15 mouse cellular contexts compared by ENCODE assay signal in the genomic region with DNA sequence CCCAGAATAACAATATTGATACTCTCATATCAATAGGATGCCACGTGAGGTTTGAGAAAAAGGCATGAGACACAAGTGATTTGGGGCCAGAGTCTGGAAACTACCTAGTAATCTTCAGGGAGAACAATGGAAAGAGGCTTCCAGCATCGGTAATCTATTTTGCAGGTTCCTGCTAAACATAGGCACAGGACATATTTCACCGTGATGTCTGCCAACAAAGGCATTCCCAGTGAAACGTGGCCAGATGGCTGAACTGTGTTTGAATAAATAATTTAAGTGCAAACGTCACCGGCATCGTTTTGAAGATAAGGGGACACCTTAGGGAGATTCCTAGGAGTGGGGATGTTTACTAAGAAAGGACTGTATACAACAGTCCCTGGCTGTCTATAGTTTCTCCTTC. TPM values are rescaled to one million over a fixed set of nuclear protein-coding genes. Genes with fewer than 3 reads are reported as not detected.
DNase-seq lines count a peak whose midpoint lies in the region; ATAC-seq and TF ChIP-seq lines count a peak whose summit lies in the region.
"Had no signal": no experiment of that assay in that cellular context is flagged by ENCODE, and none has a peak within 500 bp of the region (broad histone marks: within the 10 kb centered on the region; RNA-seq: fewer than 3 reads in every experiment).

No protein-coding gene starts in this region.

- H3K9ac ChIP-seq in heart, postnatal 0 days (replicated peaks; ENCODE audit: low read depth, low read length): no peak overlapping the region
- H3K9ac ChIP-seq: limb, embryonic 12.5 days had no signal

- TF ChIP-seq EP300 in heart, postnatal 0 days (IDR thresholded peaks at IDR 0.05; ENCODE audit: low read depth): no peak

- no peak for DNase-seq in gastrocnemius, adult 2 months
- DNase-seq in gastrocnemius, adult 8-10 months (ENCODE audit: low spot score in 2 of 2): no peak
- DNase-seq in left cerebral cortex, adult 2 months (ENCODE audit: extremely low spot score in 1 of 2, low spot score in 2 of 2): no peak
- no peak for DNase-seq in left cerebral cortex, adult 8-10 months (ENCODE audit: low spot score in 2 of 2)
- peak; percentile 55 to 56 for DNase-seq in cerebellum, postnatal 10 days
- DNase-seq in heart, postnatal 0 days (ENCODE audit: low spot score): peak; percentile 52
- DNase-seq in thymus, postnatal 4 days: no peak
- DNase-seq: embryo, embryonic 11 days; gastrocnemius, postnatal 10 days; kidney, postnatal 36 days; layer of hippocampus, postnatal 36 days had no signal

- H3K4me3 ChIP-seq in gastrocnemius, adult 2 months: no peak overlapping the region
- no peak overlapping the region for H3K4me3 ChIP-seq in left cerebral cortex, adult 2 months
- no peak overlapping the region for H3K4me3 ChIP-seq in heart, postnatal 0 days (ENCODE audit: low read depth, low read length)
- H3K4me3 ChIP-seq: limb, embryonic 12.5 days; myocyte had no signal

- peak overlapping the region; percentile 80 for H3K27ac ChIP-seq in gastrocnemius, adult 2 months
- peak overlapping the region; percentile 17; the same call in 1 of the 2 replicates for H3K27ac ChIP-seq in left cerebral cortex, adult 2 months
- H3K27ac ChIP-seq in heart, postnatal 0 days (ENCODE audit: low read depth): peak overlapping the region; percentile 77
- H3K27ac ChIP-seq: limb, embryonic 12.5 days; stomach, postnatal 0 days had no signal

- no peaks in the 10 kb centered on the region for H3K36me3 ChIP-seq in heart, postnatal 0 days (replicated peaks; ENCODE audit: control insufficient read depth, insufficient read depth, low read length)
- H3K36me3 ChIP-seq: limb, embryonic 12.5 days had no signal

- no peak for TF ChIP-seq CTCF in gastrocnemius, adult 2 months (IDR thresholded peaks at IDR 0.05)
- no peak for TF ChIP-seq CTCF in left cerebral cortex, adult 2 months (IDR thresholded peaks at IDR 0.05)
- TF ChIP-seq CTCF in heart, postnatal 0 days (IDR thresholded peaks at IDR 0.05; ENCODE audit: low read depth): no peak

- no peaks in the 10 kb centered on the region for H3K27me3 ChIP-seq in heart, postnatal 0 days (ENCODE audit: control insufficient read depth, insufficient read depth, low read length)
- H3K27me3 ChIP-seq: limb, embryonic 12.5 days had no signal

- H3K9me3 ChIP-seq in heart, postnatal 0 days (replicated peaks; ENCODE audit: control insufficient read depth, low read length): no peaks in the 10 kb centered on the region
- H3K9me3 ChIP-seq: limb, embryonic 12.5 days had no signal

- intact Hi-C loops in gastrocnemius, adult 2 months (cut with DNase I): no loop called here
- intact Hi-C loops in left cerebral cortex, adult 2 months (cut with DNase I): no loop called here

- H3K4me2 ChIP-seq in heart, postnatal 0 days (ENCODE audit: low read depth, low read length): no peak overlapping the region
- H3K4me2 ChIP-seq: limb, embryonic 12.5 days had no signal

- no peak for ATAC-seq in heart, postnatal 0 days (ENCODE audit: insufficient read depth, low read depth)
- ATAC-seq: CD4-positive, CD25-positive, alpha-beta regulatory T cell, adult 4 months had no signal

- peaks cover 18% of the 10 kb centered on the region; the same call in 1 of the 2 replicates for H3K4me1 ChIP-seq in heart, postnatal 0 days (ENCODE audit: control insufficient read depth, insufficient read depth)
- H3K4me1 ChIP-seq: limb, embryonic 12.5 days had no signal

- 10% methylated on average over 7 of the region's 7 CpGs for WGBS in heart, postnatal 0 days

RNA-seq across cellular contexts. Expression of a gene that starts 22.4 kb away (rescaled TPM):
- 1 to 10 TPM; 5.5 to 8.3 TPM for total RNA-seq in gastrocnemius, adult 2 months (2021)
- total RNA-seq in gastrocnemius, adult 8-10 months (2022): 1 to 10 TPM; 2.0 to 5.9 (median 3.4) TPM
- total RNA-seq in left cerebral cortex, adult 2 months (2021): 100 to 1,000 TPM; 104 to 114 TPM
- total RNA-seq in left cerebral cortex, adult 8-10 months (2022): 100 to 1,000 TPM; 116 to 119 (median 117) TPM
- total RNA-seq in heart, postnatal 0 days (2014; rRNA removed; ENCODE audit: low replicate concordance): 6.8 TPM in 2 replicates
- 1.6 TPM in 2 replicates for polyA plus RNA-seq in heart, postnatal 0 days (2015; fragmentation: Nextera tagmentation; extraction: Ambion mirVana)

Comparison
In these comparisons a context has a peak if more than half of its experiments do, and no peak if none do; other contexts are left out.
1. DNase-seq: peak in cerebellum, postnatal 10 days (2 of 2) and heart, postnatal 0 days (single experiment); none in gastrocnemius, adult 2 months (single experiment), gastrocnemius, adult 8-10 months (0 of 2), left cerebral cortex, adult 2 months (0 of 2), left cerebral cortex, adult 8-10 months (0 of 2) and thymus, postnatal 4 days (single experiment).
2. H3K27ac ChIP-seq: peak in every context shown above with its lines; median percentile 80 in gastrocnemius, adult 2 months; 77 in heart, postnatal 0 days; 17 in left cerebral cortex, adult 2 months.
3. RNA of a gene that starts 22.4 kb away (total RNA-seq): 116 to 119 TPM in left cerebral cortex, adult 8-10 months and 104 to 114 TPM in left cerebral cortex, adult 2 months; 5.5 to 8.3 TPM in gastrocnemius, adult 2 months, 6.8 TPM in heart, postnatal 0 days and 2.0 to 5.9 TPM in gastrocnemius, adult 8-10 months; every median in the first group is over 10 times any median in the second.